Mouse (Mus musculus): ENCODE results near the gene Pgm1. TPM values are rescaled to one million over a fixed set of nuclear protein-coding genes. Genes with fewer than 3 reads are reported as not detected.

The Pgm1 gene
- polyA plus RNA-seq, 1 experiment from 2014 or later: 52.9 TPM

DNA sequence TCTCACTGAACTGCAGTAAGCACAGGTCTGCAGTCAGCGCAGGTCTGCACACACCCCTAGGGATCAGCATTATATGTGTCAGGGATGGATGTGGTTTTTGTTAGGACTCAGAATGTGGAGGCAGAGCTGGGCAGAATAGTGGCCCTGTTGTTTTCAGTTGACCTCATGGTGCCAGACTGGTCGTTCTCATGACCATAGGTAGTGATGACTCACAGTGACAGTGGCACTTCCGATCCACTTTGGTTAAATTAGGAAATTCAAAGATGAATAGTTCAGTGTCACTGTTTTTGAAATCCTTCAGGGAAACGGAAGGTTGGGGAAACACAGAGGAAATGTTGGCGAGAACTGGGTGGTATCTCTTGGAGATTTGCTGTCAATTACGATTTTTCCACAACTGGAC, 43.7 kb downstream of the Pgm1 start:
- no peak for DNase-seq
- H3K27ac ChIP-seq (ENCODE audit: low read depth): no peak overlapping the region
- no peaks in the 10 kb centered on the region for H3K4me1 ChIP-seq (ENCODE audit: insufficient read depth)
- WGBS: 77% methylated on average over 6 of the region's 6 CpGs
- no peaks in the 10 kb centered on the region for H3K36me3 ChIP-seq (ENCODE audit: insufficient read depth)
- no peak for ATAC-seq (ENCODE audit: insufficient read depth)
- H3K9ac ChIP-seq: no peak overlapping the region
- no peak overlapping the region for H3K4me2 ChIP-seq
- no peaks in the 10 kb centered on the region for H3K9me3 ChIP-seq (ENCODE audit: low read depth, low read length)
- no peak overlapping the region for H3K4me3 ChIP-seq (ENCODE audit: low read depth, low read length)
- H3K27me3 ChIP-seq (ENCODE audit: insufficient read depth, low read length): no peaks in the 10 kb centered on the region
- TF ChIP-seq CTCF (IDR thresholded peaks at IDR 0.05; ENCODE audit: low read depth): no peak

DNA sequence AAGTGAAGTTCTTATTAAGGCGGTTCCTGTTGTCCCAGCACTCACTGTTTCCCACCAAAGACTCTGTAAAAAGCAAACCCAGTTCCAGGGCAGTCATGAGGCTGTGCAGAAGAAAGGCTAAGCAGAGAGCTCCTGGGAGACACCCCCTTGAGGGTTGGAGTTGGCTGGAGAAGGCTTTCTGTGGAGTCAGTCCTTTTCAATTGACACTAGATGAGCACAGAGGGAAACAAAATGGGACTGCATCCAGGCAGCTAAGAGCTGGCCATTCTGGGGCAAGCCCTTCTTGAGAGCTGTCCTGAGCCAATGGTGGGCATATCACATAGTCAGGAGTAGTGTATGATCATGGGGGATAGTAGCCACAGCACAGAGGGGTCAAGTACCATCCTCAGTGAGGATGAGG, 44.7 kb downstream of the Pgm1 start:
- WGBS: 93% methylated on average over 1 of the region's 1 CpGs
- Histone ChIP-seq H3K4me2 (no peak overlapping the region), H3K27ac (ENCODE audit: low read depth) (no peak overlapping the region), H3K27me3 (ENCODE audit: insufficient read depth, low read length) (no peaks in the 10 kb centered on the region), H3K4me1 (ENCODE audit: insufficient read depth) (no peaks in the 10 kb centered on the region), H3K36me3 (ENCODE audit: insufficient read depth) (no peaks in the 10 kb centered on the region), H3K9ac (no peak overlapping the region), H3K9me3 (ENCODE audit: low read depth, low read length) (no peaks in the 10 kb centered on the region), H3K4me3 (ENCODE audit: low read depth, low read length) (no peak overlapping the region)
- no peak for ATAC-seq (ENCODE audit: insufficient read depth)
- TF ChIP-seq CTCF (IDR thresholded peaks at IDR 0.05; ENCODE audit: low read depth): no peak
- DNase-seq: no peak

GRCm38 (mm10) chr4:99974375-99974774, 45.2 kb downstream of the Pgm1 start:
- ATAC-seq (ENCODE audit: insufficient read depth) (no peak), DNase-seq (no peak)
- TF ChIP-seq CTCF (IDR thresholded peaks at IDR 0.05; ENCODE audit: low read depth): no peak
- Histone ChIP-seq H3K4me3 (ENCODE audit: low read depth, low read length) (no peak overlapping the region), H3K4me1 (ENCODE audit: insufficient read depth) (no peaks in the 10 kb centered on the region), H3K4me2 (no peak overlapping the region), H3K27ac (ENCODE audit: low read depth) (no peak overlapping the region), H3K27me3 (ENCODE audit: insufficient read depth, low read length) (no peaks in the 10 kb centered on the region), H3K9ac (no peak overlapping the region), H3K36me3 (ENCODE audit: insufficient read depth) (no peaks in the 10 kb centered on the region), H3K9me3 (ENCODE audit: low read depth, low read length) (no peaks in the 10 kb centered on the region)
- WGBS: 60% methylated on average over 5 of the region's 5 CpGs

- 77% methylated on average over 5 of the region's 5 CpGs for WGBS
- H3K27me3 ChIP-seq (ENCODE audit: insufficient read depth, low read length): no peaks in the 10 kb centered on the region
- H3K27ac ChIP-seq (ENCODE audit: low read depth): no peak overlapping the region
- H3K4me2 ChIP-seq: no peak overlapping the region
- no peak overlapping the region for H3K9ac ChIP-seq
- no peak overlapping the region for H3K4me3 ChIP-seq (ENCODE audit: low read depth, low read length)
- no peaks in the 10 kb centered on the region for H3K4me1 ChIP-seq (ENCODE audit: insufficient read depth)
- H3K36me3 ChIP-seq (ENCODE audit: insufficient read depth): no peaks in the 10 kb centered on the region
- DNase-seq (no peak), ATAC-seq (ENCODE audit: insufficient read depth) (no peak)
- no peaks in the 10 kb centered on the region for H3K9me3 ChIP-seq (ENCODE audit: low read depth, low read length)
- TF ChIP-seq CTCF (IDR thresholded peaks at IDR 0.05; ENCODE audit: low read depth): no peak
Observed at GRCm38 (mm10) chr4:99979326-99979725, 50.1 kb downstream of the Pgm1 start.

DNA sequence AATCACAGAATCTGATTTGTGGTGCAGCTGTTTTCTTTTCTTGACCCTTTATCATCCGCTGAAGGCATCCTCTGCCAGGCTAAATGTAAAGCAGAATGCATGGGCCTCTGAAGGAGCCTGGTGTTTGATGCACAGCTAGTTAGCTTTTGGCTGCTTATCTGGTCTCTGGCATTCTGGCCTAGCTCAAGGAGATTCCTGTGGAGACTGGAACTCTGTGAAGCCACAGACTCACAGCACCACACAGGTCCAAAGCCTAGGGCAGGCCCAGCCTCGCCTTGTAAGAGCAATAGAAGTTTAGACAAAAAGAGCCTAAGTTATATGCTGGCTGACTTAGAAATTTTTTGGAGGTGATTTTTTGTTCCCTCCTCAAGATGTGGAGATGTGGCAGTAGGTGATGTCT, 52.0 kb downstream of the Pgm1 start:
- no peaks in the 10 kb centered on the region for H3K9me3 ChIP-seq (ENCODE audit: low read depth, low read length)
- H3K27me3 ChIP-seq (ENCODE audit: insufficient read depth, low read length): no peaks in the 10 kb centered on the region
- H3K27ac ChIP-seq (ENCODE audit: low read depth): no peak overlapping the region
- H3K4me3 ChIP-seq (ENCODE audit: low read depth, low read length): no peak overlapping the region
- TF ChIP-seq CTCF (IDR thresholded peaks at IDR 0.05; ENCODE audit: low read depth): no peak
- no peaks in the 10 kb centered on the region for H3K36me3 ChIP-seq (ENCODE audit: insufficient read depth)
- H3K4me1 ChIP-seq (ENCODE audit: insufficient read depth): no peaks in the 10 kb centered on the region
- H3K4me2 ChIP-seq: no peak overlapping the region
- 88% methylated on average over 2 of the region's 2 CpGs for WGBS
- ATAC-seq (ENCODE audit: insufficient read depth): no peak
- H3K9ac ChIP-seq: no peak overlapping the region
- no peak for DNase-seq

- no peak for ATAC-seq (ENCODE audit: insufficient read depth)
- no peak for TF ChIP-seq CTCF (IDR thresholded peaks at IDR 0.05; ENCODE audit: low read depth)
- no peaks in the 10 kb centered on the region for H3K9me3 ChIP-seq (ENCODE audit: low read depth, low read length)
- H3K9ac ChIP-seq: no peak overlapping the region
- peaks cover 5% of the 10 kb centered on the region; the same call in 1 of the 2 replicates for H3K36me3 ChIP-seq (ENCODE audit: insufficient read depth)
- no peak overlapping the region for H3K4me2 ChIP-seq
- H3K27me3 ChIP-seq (ENCODE audit: insufficient read depth, low read length): no peaks in the 10 kb centered on the region
- H3K4me3 ChIP-seq (ENCODE audit: low read depth, low read length): no peak overlapping the region
- WGBS: 65% methylated on average over 13 of the region's 13 CpGs
- no peaks in the 10 kb centered on the region for H3K4me1 ChIP-seq (ENCODE audit: insufficient read depth)
- H3K27ac ChIP-seq (ENCODE audit: low read depth): no peak overlapping the region
- no peak for DNase-seq
Observed at GRCm38 (mm10) chr4:99983652-99984368, 54.6 kb downstream of the Pgm1 start.

DNA sequence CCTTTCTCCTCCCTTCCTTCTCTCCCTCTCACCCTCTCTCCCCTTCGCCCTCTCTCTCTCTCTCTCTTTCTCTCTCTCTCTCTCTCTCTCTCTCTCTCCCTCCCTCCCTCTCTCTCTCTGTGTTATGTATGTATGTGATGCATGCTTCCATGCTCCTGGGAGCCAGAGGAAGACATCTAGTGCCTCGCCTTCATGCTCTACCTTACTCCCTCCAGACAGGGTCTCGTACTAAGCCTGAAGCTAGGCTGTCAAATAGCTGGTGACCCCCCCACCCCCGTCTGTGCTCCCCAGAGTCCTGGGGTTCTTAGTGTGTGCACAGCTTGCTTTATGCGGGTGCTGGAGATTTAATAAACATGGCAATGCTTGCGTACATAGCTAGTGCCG, 55.1 kb downstream of the Pgm1 start:
- H3K9ac ChIP-seq: no peak overlapping the region
- 65% methylated on average over 7 of the region's 7 CpGs for WGBS
- no peaks in the 10 kb centered on the region for H3K9me3 ChIP-seq (ENCODE audit: low read depth, low read length)
- no peak overlapping the region for H3K4me2 ChIP-seq
- no peaks in the 10 kb centered on the region for H3K27me3 ChIP-seq (ENCODE audit: insufficient read depth, low read length)
- no peak overlapping the region for H3K4me3 ChIP-seq (ENCODE audit: low read depth, low read length)
- DNase-seq (no peak), ATAC-seq (ENCODE audit: insufficient read depth) (no peak)
- H3K36me3 ChIP-seq (ENCODE audit: insufficient read depth): peaks cover 5% of the 10 kb centered on the region; the same call in 1 of the 2 replicates
- H3K4me1 ChIP-seq (ENCODE audit: insufficient read depth): no peaks in the 10 kb centered on the region
- no peak for TF ChIP-seq CTCF (IDR thresholded peaks at IDR 0.05; ENCODE audit: low read depth)
- no peak overlapping the region for H3K27ac ChIP-seq (ENCODE audit: low read depth)

Data from lung, embryonic 14.5 days (tissue).